In the genomic region with DNA sequence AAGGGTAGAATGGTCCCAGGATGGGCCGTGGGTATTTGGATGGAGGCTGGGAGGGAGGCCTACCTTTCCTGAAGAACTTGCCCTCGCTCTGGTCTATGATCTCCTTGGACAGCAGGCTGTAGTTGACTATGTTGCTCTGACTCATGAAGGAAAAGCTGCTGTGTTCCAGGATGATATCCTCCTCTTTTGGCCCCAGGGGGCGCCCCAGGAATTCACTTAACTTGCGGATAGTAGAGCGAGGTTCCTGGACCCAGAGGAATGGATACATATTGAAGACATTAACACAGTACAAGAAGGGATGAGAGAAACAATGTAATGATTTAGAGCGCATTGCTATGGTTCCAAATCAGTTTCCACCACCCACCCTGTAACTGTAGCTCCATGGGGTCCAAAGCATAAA, we compare ENCODE assay signal across 8 mouse cellular contexts. TPM values are rescaled to one million over a fixed set of nuclear protein-coding genes. Genes with fewer than 3 reads are reported as not detected.
DNase-seq lines count a peak whose midpoint lies in the region; ATAC-seq and TF ChIP-seq lines count a peak whose summit lies in the region.

No protein-coding gene starts in this region.

- peaks cover 9% of the 10 kb centered on the region for H3K4me1 ChIP-seq in forebrain, embryonic 16.5 days (replicated peaks; ENCODE audit: control insufficient read depth, insufficient read depth, low read length)

- peak in 1 of 2 experiments; percentile 40 for DNase-seq in layer of hippocampus, adult 2 months (ENCODE audit: low spot score in 2 of 2)
- no peak for DNase-seq in layer of hippocampus, adult 9-11 months
- peak; percentile 28 for DNase-seq in T-cell, adult 2 months (ENCODE audit: low spot score)
- peak; percentile 79 for DNase-seq in gastrocnemius, adult 18-20 months (ENCODE audit: low spot score)
- DNase-seq in lung, adult 18-20 months = peak; percentile 31 to 55
- DNase-seq in right cerebral cortex, postnatal 14 days = no peak

- H3K4me2 ChIP-seq in forebrain, embryonic 16.5 days (ENCODE audit: low read length) = no peak overlapping the region

- no peaks in the 10 kb centered on the region for H3K27me3 ChIP-seq in forebrain, embryonic 16.5 days (replicated peaks; ENCODE audit: control insufficient read depth, insufficient read depth, low read length)

- no peaks in the 10 kb centered on the region for H3K9me3 ChIP-seq in forebrain, embryonic 16.5 days (ENCODE audit: control insufficient read depth, low read length)

- WGBS in forebrain, embryonic 16.5 days = 56% methylated on average over 6 of the region's 6 CpGs

- no peak for ATAC-seq in forebrain, embryonic 16.5 days
- no peak for ATAC-seq in erythroblast, adult 5-6 weeks (replicated peaks; ENCODE audit: low FRiP score, poor library complexity, severe bottlenecking)

- H3K4me3 ChIP-seq in layer of hippocampus, adult 2 months = no peak overlapping the region
- H3K4me3 ChIP-seq in forebrain, embryonic 16.5 days (replicated peaks; ENCODE audit: low read length) = no peak overlapping the region

- H3K9ac ChIP-seq in forebrain, embryonic 16.5 days (replicated peaks; ENCODE audit: low read depth, low read length) = no peak overlapping the region

- H3K27ac ChIP-seq in layer of hippocampus, adult 2 months = peak overlapping the region; percentile 85
- H3K27ac ChIP-seq in forebrain, embryonic 16.5 days (ENCODE audit: low read length) = no peak overlapping the region

- no peaks in the 10 kb centered on the region for H3K36me3 ChIP-seq in forebrain, embryonic 16.5 days (ENCODE audit: control insufficient read depth, insufficient read depth)

- peak; percentile 68 for TF ChIP-seq CTCF in layer of hippocampus, adult 2 months (conservative IDR thresholded peaks at IDR 0.05)

RNA-seq across cellular contexts. Expression of a gene that starts 12.8 kb away (rescaled TPM):
- 1 to 10 TPM; 2.0 to 2.8 TPM for total RNA-seq in layer of hippocampus, adult 2 months (2021)
- total RNA-seq in gastrocnemius, adult 18-20 months (2021) = 1 to 10 TPM; 1.7 to 2.2 TPM
- 0.33 and 0.82 TPM in 2 replicates for polyA plus RNA-seq in forebrain, embryonic 16.5 days (2015; fragmentation: Nextera tagmentation; extraction: Ambion mirVana)
- not detected in 2 replicates for total RNA-seq in erythroblast, adult 5-6 weeks (2015; ENCODE audit: low replicate concordance)
- total RNA-seq in erythroblast, adult 5-6 weeks (2017; ENCODE audit: low replicate concordance) = not detected in 2 replicates

RNA-seq across cellular contexts. Expression of a gene that starts 28.1 kb away (rescaled TPM):
- total RNA-seq in layer of hippocampus, adult 2 months (2021) = 100 to 1,000 TPM; 257 to 313 TPM
- under 1 TPM in 1 of 2 experiments, not detected in 1; 0.14 TPM for total RNA-seq in gastrocnemius, adult 18-20 months (2021)
- 2.8 and 7.3 TPM in 2 replicates for polyA plus RNA-seq in forebrain, embryonic 16.5 days (2015; fragmentation: Nextera tagmentation; extraction: Ambion mirVana)
- not detected in 2 replicates for total RNA-seq in erythroblast, adult 5-6 weeks (2015; ENCODE audit: low replicate concordance)
- total RNA-seq in erythroblast, adult 5-6 weeks (2017; ENCODE audit: low replicate concordance) = not detected in 2 replicates

RNA-seq across cellular contexts. Expression of a gene that starts 40.8 kb away (rescaled TPM):
- under 1 TPM in 1 of 2 experiments, not detected in 1; 0.37 TPM for total RNA-seq in layer of hippocampus, adult 2 months (2021)
- 10 to 100 TPM in 1 of 2 experiments, 1 to 10 TPM in 1; 8.9 to 14.4 TPM for total RNA-seq in gastrocnemius, adult 18-20 months (2021)
- 0.14 and 0.18 TPM in 2 replicates for polyA plus RNA-seq in forebrain, embryonic 16.5 days (2015; fragmentation: Nextera tagmentation; extraction: Ambion mirVana)
- 1.3 TPM in 1 of 2 replicates, not detected in the other for total RNA-seq in erythroblast, adult 5-6 weeks (2015; ENCODE audit: low replicate concordance)
- total RNA-seq in erythroblast, adult 5-6 weeks (2017; ENCODE audit: low replicate concordance) = not detected in 2 replicates

RNA-seq across cellular contexts. Expression of a gene that starts 43.1 kb away (rescaled TPM):
- 100 to 1,000 TPM; 418 to 466 TPM for total RNA-seq in layer of hippocampus, adult 2 months (2021)
- total RNA-seq in gastrocnemius, adult 18-20 months (2021) = 100 to 1,000 TPM; 432 to 435 TPM
- polyA plus RNA-seq in forebrain, embryonic 16.5 days (2015; fragmentation: Nextera tagmentation; extraction: Ambion mirVana) = 777 and 810 TPM in 2 replicates
- 279 and 298 TPM in 2 replicates for total RNA-seq in erythroblast, adult 5-6 weeks (2015; ENCODE audit: low replicate concordance)
- total RNA-seq in erythroblast, adult 5-6 weeks (2017; ENCODE audit: low replicate concordance) = 472 and 492 TPM in 2 replicates

Comparison
In these comparisons a context has a peak if more than half of its experiments do, and no peak if none do; other contexts are left out.
1. DNase-seq: peak in T-cell, adult 2 months (single experiment), gastrocnemius, adult 18-20 months (single experiment) and lung, adult 18-20 months (2 of 2); none in layer of hippocampus, adult 9-11 months (single experiment) and right cerebral cortex, postnatal 14 days (single experiment).
2. RNA of a gene that starts 28.1 kb away (total RNA-seq): 257 to 313 TPM in layer of hippocampus, adult 2 months; 0.14 TPM in gastrocnemius, adult 18-20 months and not detected in erythroblast, adult 5-6 weeks; every median in the first group is over 100 times any median in the second.
3. RNA of a gene that starts 40.8 kb away (total RNA-seq): 8.9 to 14.4 TPM in gastrocnemius, adult 18-20 months; 0.37 TPM in layer of hippocampus, adult 2 months and 1.3 TPM in erythroblast, adult 5-6 weeks; every median in the first group is over 4 times any median in the second.